17 mouse cellular contexts compared by ENCODE assay signal in genomic region chr2:173138323-173139239, GRCm38 (mm10). TPM values are rescaled to one million over a fixed set of nuclear protein-coding genes. Genes with fewer than 3 reads are reported as not detected.
DNase-seq lines count a peak whose midpoint lies in the region; ATAC-seq and TF ChIP-seq lines count a peak whose summit lies in the region.
"Had no signal": no experiment of that assay in that cellular context is flagged by ENCODE, and none has a peak within 500 bp of the region (broad histone marks: within the 10 kb centered on the region; RNA-seq: fewer than 3 reads in every experiment).

No protein-coding gene starts in this region.

- H3K4me3 ChIP-seq in hindbrain, embryonic 12.5 days, result no peak overlapping the region
- H3K4me3 ChIP-seq in hindbrain, embryonic 16.5 days (ENCODE audit: low read length), result no peak overlapping the region
- H3K4me3 ChIP-seq in liver, postnatal 0 days (ENCODE audit: low read depth, low read length), result no peak overlapping the region
- H3K4me3 ChIP-seq in liver, embryonic 12.5 days, result no peak overlapping the region
- no peak overlapping the region for H3K4me3 ChIP-seq in heart, embryonic 10.5 days

- H3K36me3 ChIP-seq in hindbrain, embryonic 12.5 days, result no peaks in the 10 kb centered on the region
- H3K36me3 ChIP-seq in hindbrain, embryonic 16.5 days (ENCODE audit: control insufficient read depth, insufficient read depth, low read length), result no peaks in the 10 kb centered on the region
- H3K36me3 ChIP-seq in liver, postnatal 0 days (replicated peaks; ENCODE audit: insufficient read depth, low read length), result no peaks in the 10 kb centered on the region
- H3K36me3 ChIP-seq in liver, embryonic 12.5 days, result no peaks in the 10 kb centered on the region
- H3K36me3 ChIP-seq in heart, embryonic 10.5 days, result no peaks in the 10 kb centered on the region

- TF ChIP-seq POLR2A in brain, embryonic 14.5 days (IDR thresholded peaks at IDR 0.05; ENCODE audit: borderline replicate concordance, extremely low read depth, insufficient read depth, insufficient read length, poor library complexity, severe bottlenecking), result no peak

- peaks cover 11% of the 10 kb centered on the region for H3K4me1 ChIP-seq in hindbrain, embryonic 12.5 days
- no peaks in the 10 kb centered on the region; the same call in 1 of the 2 replicates for H3K4me1 ChIP-seq in hindbrain, embryonic 16.5 days (ENCODE audit: control insufficient read depth, insufficient read depth, low read depth, low read length)
- 0 out of 2 replicates have a peak, but pooled peaks cover 3% of the 10 kb centered on the region for H3K4me1 ChIP-seq in liver, postnatal 0 days (ENCODE audit: insufficient read depth)
- no peaks in the 10 kb centered on the region for H3K4me1 ChIP-seq in liver, embryonic 12.5 days
- H3K4me1 ChIP-seq in heart, embryonic 10.5 days, result peaks cover 27% of the 10 kb centered on the region

- TF ChIP-seq CTCF in liver, postnatal 0 days (IDR thresholded peaks at IDR 0.05; ENCODE audit: low read depth), result no peak
- TF ChIP-seq CTCF in brain, embryonic 14.5 days (IDR thresholded peaks at IDR 0.05; ENCODE audit: borderline replicate concordance, extremely low read depth, insufficient read depth, insufficient read length), result no peak

- no peak for TF ChIP-seq EP300 in liver, postnatal 0 days (IDR thresholded peaks at IDR 0.05; ENCODE audit: low read depth)

- ATAC-seq in hindbrain, embryonic 12.5 days (ENCODE audit: low FRiP score), result peak; percentile 69
- ATAC-seq in hindbrain, embryonic 16.5 days, result no peak
- 0 out of 2 replicates have a peak, but pooled peaks have one; percentile 31 for ATAC-seq in liver, postnatal 0 days
- ATAC-seq in liver, embryonic 12.5 days, result no peak
- ATAC-seq: Patski had no signal

- H3K27me3 ChIP-seq in hindbrain, embryonic 12.5 days, result no peaks in the 10 kb centered on the region
- no peaks in the 10 kb centered on the region for H3K27me3 ChIP-seq in hindbrain, embryonic 16.5 days (replicated peaks; ENCODE audit: control insufficient read depth, insufficient read depth, low read length)
- H3K27me3 ChIP-seq in liver, postnatal 0 days (ENCODE audit: insufficient read depth, low read length), result peaks cover 12% of the 10 kb centered on the region; the same call in 1 of the 2 replicates
- peaks cover 46% of the 10 kb centered on the region for H3K27me3 ChIP-seq in liver, embryonic 12.5 days (replicated peaks)
- H3K27me3 ChIP-seq in heart, embryonic 10.5 days (ENCODE audit: insufficient read depth, poor library complexity, severe bottlenecking), result no peaks in the 10 kb centered on the region; the same call in 1 of the 2 replicates

- DNase-seq in liver, postnatal 0 days, result no peak
- peak; percentile 57 for DNase-seq in brain, embryonic 14.5 days (ENCODE audit: low read depth)
- peak; percentile 20 for DNase-seq in layer of hippocampus, adult 9-10 months (ENCODE audit: low spot score)
- no peak for DNase-seq in heart, embryonic 10.5 days (ENCODE audit: low spot score)
- DNase-seq: cerebellum, adult 11 months; heart, adult 18-20 months; heart, postnatal 14 days; kidney, adult 8-10 months; lung, postnatal 14 days had no signal

- H3K9me3 ChIP-seq in hindbrain, embryonic 12.5 days (replicated peaks), result no peaks in the 10 kb centered on the region
- H3K9me3 ChIP-seq in hindbrain, embryonic 16.5 days (ENCODE audit: control insufficient read depth, low read length), result no peaks in the 10 kb centered on the region
- no peaks in the 10 kb centered on the region for H3K9me3 ChIP-seq in liver, postnatal 0 days (ENCODE audit: low read length)
- H3K9me3 ChIP-seq in liver, embryonic 12.5 days (replicated peaks), result no peaks in the 10 kb centered on the region
- no peaks in the 10 kb centered on the region for H3K9me3 ChIP-seq in heart, embryonic 10.5 days

- H3K9ac ChIP-seq in hindbrain, embryonic 12.5 days, result no peak overlapping the region
- no peak overlapping the region for H3K9ac ChIP-seq in hindbrain, embryonic 16.5 days (ENCODE audit: low read depth, low read length)
- H3K9ac ChIP-seq in liver, postnatal 0 days (replicated peaks), result 0 out of 2 replicates have a peak overlapping the region, but pooled peaks have one; percentile 11
- no peak overlapping the region for H3K9ac ChIP-seq in liver, embryonic 12.5 days

- H3K27ac ChIP-seq in hindbrain, embryonic 12.5 days, result no peak overlapping the region
- H3K27ac ChIP-seq in hindbrain, embryonic 16.5 days (ENCODE audit: low read depth, low read length), result no peak overlapping the region
- H3K27ac ChIP-seq in liver, postnatal 0 days (ENCODE audit: low read depth), result no peak overlapping the region
- no peak overlapping the region for H3K27ac ChIP-seq in liver, embryonic 12.5 days
- no peak overlapping the region for H3K27ac ChIP-seq in heart, embryonic 10.5 days
- H3K27ac ChIP-seq: stomach, postnatal 0 days had no signal

- H3K4me2 ChIP-seq in hindbrain, embryonic 12.5 days (replicated peaks), result no peak overlapping the region
- no peak overlapping the region for H3K4me2 ChIP-seq in hindbrain, embryonic 16.5 days (ENCODE audit: low read length)
- H3K4me2 ChIP-seq in liver, postnatal 0 days (ENCODE audit: low read depth, low read length), result no peak overlapping the region
- no peak overlapping the region for H3K4me2 ChIP-seq in liver, embryonic 12.5 days
- H3K4me2 ChIP-seq: liver, embryonic 11.5 days had no signal

- 45% methylated on average over 15 of the region's 15 CpGs for WGBS in hindbrain, embryonic 12.5 days
- WGBS in hindbrain, embryonic 16.5 days, result 33% methylated on average over 15 of the region's 15 CpGs
- WGBS in liver, postnatal 0 days (ENCODE audit: insufficient replicate concordance), result 64% methylated on average over 15 of the region's 15 CpGs
- WGBS in liver, embryonic 12.5 days (ENCODE audit: insufficient replicate concordance), result 56% methylated on average over 15 of the region's 15 CpGs
- WGBS in heart, embryonic 10.5 days, result 59% methylated on average over 15 of the region's 15 CpGs

RNA-seq across cellular contexts. Expression of gene Pck1, which starts 14.3 kb away (rescaled TPM):
- not detected in 2 replicates for polyA plus RNA-seq in hindbrain, embryonic 12.5 days (2016; fragmentation: Nextera tagmentation; extraction: Ambion mirVana)
- not detected in 2 replicates for polyA plus RNA-seq in hindbrain, embryonic 16.5 days (2015; fragmentation: Nextera tagmentation; extraction: Ambion mirVana)
- polyA plus RNA-seq in liver, postnatal 0 days (2015; fragmentation: Nextera tagmentation; extraction: Ambion mirVana), result 414 and 703 TPM in 2 replicates
- polyA plus RNA-seq in liver, embryonic 12.5 days (2016; fragmentation: Nextera tagmentation; extraction: Ambion mirVana), result 0.07 and 0.20 TPM in 2 replicates
- polyA plus RNA-seq in brain, embryonic 14.5 days (2012; rRNA removed), result not detected in 2 replicates
- not detected in 2 replicates for polyA plus RNA-seq in heart, embryonic 10.5 days (2016; fragmentation: Nextera tagmentation; extraction: Ambion mirVana)
- polyA plus RNA-seq: Patski had no signal

RNA-seq across cellular contexts. Expression of gene Ctcfl, which starts 19.3 kb away (rescaled TPM):
- polyA plus RNA-seq in hindbrain, embryonic 12.5 days (2016; fragmentation: Nextera tagmentation; extraction: Ambion mirVana), result 0.14 TPM in 2 replicates
- polyA plus RNA-seq in hindbrain, embryonic 16.5 days (2015; fragmentation: Nextera tagmentation; extraction: Ambion mirVana), result 0.08 TPM in 1 of 2 replicates, not detected in the other
- 0.21 and 0.25 TPM in 2 replicates for polyA plus RNA-seq in liver, postnatal 0 days (2015; fragmentation: Nextera tagmentation; extraction: Ambion mirVana)
- polyA plus RNA-seq in liver, embryonic 12.5 days (2016; fragmentation: Nextera tagmentation; extraction: Ambion mirVana), result 0.04 and 0.06 TPM in 2 replicates
- not detected in 2 replicates for polyA plus RNA-seq in brain, embryonic 14.5 days (2012; rRNA removed)
- polyA plus RNA-seq in heart, embryonic 10.5 days (2016; fragmentation: Nextera tagmentation; extraction: Ambion mirVana), result 0.85 and 1.1 TPM in 2 replicates
- polyA plus RNA-seq: adrenal gland, adult 2 months; frontal cortex, adult 2 months; Patski; stomach, postnatal 0 days had no signal

Comparison
In these comparisons a context has a peak if more than half of its experiments do, and no peak if none do; other contexts are left out.
1. ATAC-seq: peak in hindbrain, embryonic 12.5 days (single experiment) and liver, postnatal 0 days (single experiment); none in hindbrain, embryonic 16.5 days (single experiment) and liver, embryonic 12.5 days (single experiment).
2. RNA of gene Pck1, which starts 14.3 kb away (polyA plus RNA-seq): 414 to 703 TPM in liver, postnatal 0 days; 0.07 to 0.20 TPM in liver, embryonic 12.5 days, not detected in brain, embryonic 14.5 days, not detected in hindbrain, embryonic 16.5 days, not detected in hindbrain, embryonic 12.5 days and not detected in heart, embryonic 10.5 days; every median in the first group is over 100 times any median in the second.
3. DNase-seq: peak in brain, embryonic 14.5 days (single experiment) and layer of hippocampus, adult 9-10 months (single experiment); none in liver, postnatal 0 days (single experiment) and heart, embryonic 10.5 days (single experiment).